Mouse (Mus musculus): ENCODE measurements around the gene Ufsp1. TPM values are rescaled to one million over a fixed set of nuclear protein-coding genes. Genes with fewer than 3 reads are reported as not detected.

Ufsp1 gene
- polyA plus RNA-seq, 1 experiment from 2014 or later = 10.6 TPM

- Histone ChIP-seq H3K4me3 (no peak overlapping the region), H3K27ac (no peak overlapping the region), H3K36me3 (no peaks in the 10 kb centered on the region), H3K9me3 (no peaks in the 10 kb centered on the region), H3K4me1 (replicated peaks) (peaks cover 41% of the 10 kb centered on the region), H3K27me3 (ENCODE audit: insufficient read depth, poor library complexity, severe bottlenecking) (no peaks in the 10 kb centered on the region; the same call in 1 of the 2 replicates)
- WGBS = 84% methylated on average over 7 of the region's 7 CpGs
- DNase-seq (ENCODE audit: low spot score) = no peak
Observed at GRCm38 (mm10) chr5:137342407-137343012, 48.1 kb downstream of the Ufsp1 start.

GRCm38 (mm10) chr5:137343412-137343811, 49.0 kb downstream of the Ufsp1 start:
- DNase-seq (ENCODE audit: low spot score) = no peak
- H3K36me3 ChIP-seq = no peaks in the 10 kb centered on the region
- H3K27ac ChIP-seq = no peak overlapping the region
- H3K27me3 ChIP-seq (ENCODE audit: insufficient read depth, poor library complexity, severe bottlenecking) = no peaks in the 10 kb centered on the region; the same call in 1 of the 2 replicates
- peaks cover 41% of the 10 kb centered on the region for H3K4me1 ChIP-seq (replicated peaks)
- H3K9me3 ChIP-seq = no peaks in the 10 kb centered on the region
- WGBS = 92% methylated on average over 5 of the region's 5 CpGs
- no peak overlapping the region for H3K4me3 ChIP-seq

GRCm38 (mm10) chr5:137343869-137344268, 49.4 kb downstream of the Ufsp1 start:
- Histone ChIP-seq H3K4me3 (no peak overlapping the region), H3K27ac (no peak overlapping the region), H3K9me3 (no peaks in the 10 kb centered on the region), H3K27me3 (ENCODE audit: insufficient read depth, poor library complexity, severe bottlenecking) (no peaks in the 10 kb centered on the region; the same call in 1 of the 2 replicates), H3K36me3 (no peaks in the 10 kb centered on the region), H3K4me1 (replicated peaks) (peaks cover 41% of the 10 kb centered on the region)
- no peak for DNase-seq (ENCODE audit: low spot score)

Other genes starting within 250 kb of the Ufsp1 start
- 200 and 232 TPM in 2 replicates for gene Ap1s1, start 248.5 kb upstream of the Ufsp1 start, polyA plus RNA-seq (2016; fragmentation: Nextera tagmentation; extraction: Ambion mirVana)
- gene Serpine1, start 222.4 kb upstream of the Ufsp1 start, polyA plus RNA-seq (2016; fragmentation: Nextera tagmentation; extraction: Ambion mirVana) = not detected in 2 replicates
- gene Trim56, start 178.4 kb upstream of the Ufsp1 start, polyA plus RNA-seq (2016; fragmentation: Nextera tagmentation; extraction: Ambion mirVana) = 5.2 and 5.4 TPM in 2 replicates
- gene Muc3, start 145.3 kb upstream of the Ufsp1 start, polyA plus RNA-seq (2016; fragmentation: Nextera tagmentation; extraction: Ambion mirVana) = not detected in 2 replicates
- gene Muc3a, start 82.2 kb upstream of the Ufsp1 start, polyA plus RNA-seq (2016; fragmentation: Nextera tagmentation; extraction: Ambion mirVana) = 0.13 TPM in 1 of 2 replicates, not detected in the other
- gene Ache, start 7.1 kb upstream of the Ufsp1 start, polyA plus RNA-seq (2016; fragmentation: Nextera tagmentation; extraction: Ambion mirVana) = 5.9 and 7.1 TPM in 2 replicates
- gene Srrt, start 13.0 kb downstream of the Ufsp1 start, polyA plus RNA-seq (2016; fragmentation: Nextera tagmentation; extraction: Ambion mirVana) = 175 and 186 TPM in 2 replicates
- gene Trip6, start 19.8 kb downstream of the Ufsp1 start, polyA plus RNA-seq (2016; fragmentation: Nextera tagmentation; extraction: Ambion mirVana) = 53.9 and 57.2 TPM in 2 replicates
- 14.2 and 17.2 TPM in 2 replicates for gene Slc12a9, start 39.0 kb downstream of the Ufsp1 start, polyA plus RNA-seq (2016; fragmentation: Nextera tagmentation; extraction: Ambion mirVana)
- gene Ephb4, start 55.5 kb downstream of the Ufsp1 start, polyA plus RNA-seq (2016; fragmentation: Nextera tagmentation; extraction: Ambion mirVana) = 29.7 and 31.4 TPM in 2 replicates
- gene Zan, start 182.4 kb downstream of the Ufsp1 start, polyA plus RNA-seq (2016; fragmentation: Nextera tagmentation; extraction: Ambion mirVana) = 0.05 and 0.13 TPM in 2 replicates
- 56.1 and 70.9 TPM in 2 replicates for gene Pop7, start 207.9 kb downstream of the Ufsp1 start, polyA plus RNA-seq (2016; fragmentation: Nextera tagmentation; extraction: Ambion mirVana)
- 14.7 and 14.9 TPM in 2 replicates for gene Gigyf1, start 223.9 kb downstream of the Ufsp1 start, polyA plus RNA-seq (2016; fragmentation: Nextera tagmentation; extraction: Ambion mirVana)
- gene Epo, start 238.6 kb downstream of the Ufsp1 start, polyA plus RNA-seq (2016; fragmentation: Nextera tagmentation; extraction: Ambion mirVana) = 1.3 and 4.5 TPM in 2 replicates
- gene Gnb2, start 238.9 kb downstream of the Ufsp1 start, polyA plus RNA-seq (2016; fragmentation: Nextera tagmentation; extraction: Ambion mirVana) = 387 and 460 TPM in 2 replicates

Measured in hindbrain, embryonic 10.5 days (tissue).